15 mouse cellular contexts compared by ENCODE assay signal in the genomic region with DNA sequence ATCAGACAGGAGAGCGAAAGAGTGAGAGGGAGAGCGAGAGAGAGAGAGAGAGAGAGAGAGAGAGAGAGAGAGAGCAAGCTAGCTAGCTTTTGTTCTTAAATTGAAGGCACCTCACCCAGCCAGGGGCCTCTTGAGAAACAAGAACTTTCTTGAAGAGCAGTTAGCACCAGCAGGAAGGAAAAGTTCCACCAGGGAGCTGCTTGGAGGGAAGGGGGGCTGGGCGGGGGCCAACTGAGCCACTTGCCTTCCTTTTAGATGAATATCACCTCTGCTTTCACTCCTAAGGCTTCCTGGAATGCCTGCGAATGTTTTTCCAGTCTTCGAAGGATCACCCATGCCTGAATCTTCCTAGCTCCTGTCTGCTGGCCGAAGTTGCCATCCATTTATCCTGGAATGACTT.
DNase-seq lines count a peak whose midpoint lies in the region; ATAC-seq and TF ChIP-seq lines count a peak whose summit lies in the region.
"Had no signal": no experiment of that assay in that cellular context is flagged by ENCODE, and none has a peak within 500 bp of the region (broad histone marks: within the 10 kb centered on the region; RNA-seq: fewer than 3 reads in every experiment).

No protein-coding gene starts in this region.

- no peaks in the 10 kb centered on the region for H3K27me3 ChIP-seq in kidney, adult 2 months (replicated peaks; ENCODE audit: control insufficient read depth, insufficient read depth, low read length)
- no peaks in the 10 kb centered on the region for H3K27me3 ChIP-seq in lung, postnatal 0 days (replicated peaks; ENCODE audit: insufficient read depth, low read length)
- H3K27me3 ChIP-seq: forebrain, embryonic 13.5 days; neural tube, embryonic 15.5 days; Patski had no signal

- no peaks in the 10 kb centered on the region for H3K9me3 ChIP-seq in lung, postnatal 0 days (ENCODE audit: low read length)
- H3K9me3 ChIP-seq: forebrain, embryonic 13.5 days; neural tube, embryonic 15.5 days had no signal

- peaks cover 3% of the 10 kb centered on the region; the same call in 1 of the 2 replicates for H3K4me1 ChIP-seq in kidney, adult 2 months (ENCODE audit: control insufficient read depth, insufficient read depth, low read length)
- H3K4me1 ChIP-seq in lung, postnatal 0 days (ENCODE audit: insufficient read depth, low read depth, low read length), result 0 out of 2 replicates have a peak, but pooled peaks cover 2% of the 10 kb centered on the region
- H3K4me1 ChIP-seq: forebrain, embryonic 13.5 days; neural tube, embryonic 15.5 days had no signal

- ATAC-seq in lung, postnatal 0 days, result peak; percentile 75
- ATAC-seq: forebrain, embryonic 13.5 days; hindbrain, postnatal 0 days; Patski had no signal

- TF ChIP-seq POLR2A in kidney, adult 2 months (IDR thresholded peaks at IDR 0.05; ENCODE audit: low read depth, low read length), result no peak

- no peak overlapping the region for H3K4me3 ChIP-seq in kidney, adult 2 months (ENCODE audit: insufficient read depth, low read depth, low read length)
- H3K4me3 ChIP-seq in lung, postnatal 0 days (ENCODE audit: low read depth, low read length), result no peak overlapping the region
- H3K4me3 ChIP-seq: forebrain, embryonic 13.5 days; layer of hippocampus, adult 2 months; neural tube, embryonic 15.5 days had no signal

- H3K9ac ChIP-seq in lung, postnatal 0 days (replicated peaks; ENCODE audit: low read depth), result no peak overlapping the region
- H3K9ac ChIP-seq: forebrain, embryonic 13.5 days; neural tube, embryonic 15.5 days had no signal

- DNase-seq in kidney, adult 2 months, result peak; percentile 42
- DNase-seq in kidney, adult 18-20 months, result no peak
- peak; percentile 4 for DNase-seq in 416B (ENCODE audit: low read depth)
- peak; percentile 20 for DNase-seq in CD4-positive helper T cell, adult 2 months (ENCODE audit: low read depth, low spot score)
- DNase-seq in lung, postnatal 0 days (ENCODE audit: low spot score), result peak; percentile 75
- no peak for DNase-seq in T-cell, adult 2 months (ENCODE audit: low spot score)
- no peak for DNase-seq in ovary, postnatal 14 days (ENCODE audit: low spot score)
- DNase-seq: adrenal gland, adult 8-10 months; cerebellum, adult 8-10 months had no signal

- no peak overlapping the region for H3K27ac ChIP-seq in kidney, adult 2 months (ENCODE audit: insufficient read depth, low read depth, low read length)
- H3K27ac ChIP-seq in lung, postnatal 0 days (ENCODE audit: low read length), result peak overlapping the region; percentile 20; the same call in 1 of the 2 replicates
- H3K27ac ChIP-seq: forebrain, embryonic 13.5 days; hindbrain, postnatal 0 days; layer of hippocampus, adult 2 months; neural tube, embryonic 15.5 days; stomach, postnatal 0 days had no signal

- TF ChIP-seq EP300 in lung, postnatal 0 days (IDR thresholded peaks at IDR 0.05), result peak; percentile 35; the same call in 1 of the 2 replicates

- 68% methylated on average over 6 of the region's 6 CpGs for WGBS in kidney, adult 2 months
- 32% methylated on average over 6 of the region's 6 CpGs for WGBS in lung, postnatal 0 days

- TF ChIP-seq CTCF in kidney, adult 2 months (conservative IDR thresholded peaks at IDR 0.05; ENCODE audit: insufficient read depth, insufficient read length, low read depth, low read length), result no peak
- no peak for TF ChIP-seq CTCF in lung, postnatal 0 days (IDR thresholded peaks at IDR 0.05)

- H3K4me2 ChIP-seq in lung, postnatal 0 days (replicated peaks; ENCODE audit: low read depth, low read length), result no peak overlapping the region
- H3K4me2 ChIP-seq: forebrain, embryonic 13.5 days; neural tube, embryonic 15.5 days had no signal

- H3K36me3 ChIP-seq in kidney, adult 2 months (ENCODE audit: control insufficient read depth, insufficient read depth, low read length), result no peaks in the 10 kb centered on the region
- no peaks in the 10 kb centered on the region for H3K36me3 ChIP-seq in lung, postnatal 0 days (ENCODE audit: insufficient read depth, low read length)
- H3K36me3 ChIP-seq: neural tube, embryonic 15.5 days had no signal

Comparison
In these comparisons a context has a peak if more than half of its experiments do, and no peak if none do; other contexts are left out.
1. DNase-seq: peak in kidney, adult 2 months (single experiment), 416B (single experiment), CD4-positive helper T cell, adult 2 months (single experiment) and lung, postnatal 0 days (single experiment); none in kidney, adult 18-20 months (single experiment), T-cell, adult 2 months (single experiment) and ovary, postnatal 14 days (single experiment).